Mouse (Mus musculus): ENCODE data around the gene Col2a1. TPM values are rescaled to one million over a fixed set of nuclear protein-coding genes. Genes with fewer than 3 reads are reported as not detected.

Col2a1 gene
- 431 and 545 TPM in 2 replicates for polyA plus RNA-seq (2016; fragmentation: Nextera tagmentation; extraction: Ambion mirVana)

DNA sequence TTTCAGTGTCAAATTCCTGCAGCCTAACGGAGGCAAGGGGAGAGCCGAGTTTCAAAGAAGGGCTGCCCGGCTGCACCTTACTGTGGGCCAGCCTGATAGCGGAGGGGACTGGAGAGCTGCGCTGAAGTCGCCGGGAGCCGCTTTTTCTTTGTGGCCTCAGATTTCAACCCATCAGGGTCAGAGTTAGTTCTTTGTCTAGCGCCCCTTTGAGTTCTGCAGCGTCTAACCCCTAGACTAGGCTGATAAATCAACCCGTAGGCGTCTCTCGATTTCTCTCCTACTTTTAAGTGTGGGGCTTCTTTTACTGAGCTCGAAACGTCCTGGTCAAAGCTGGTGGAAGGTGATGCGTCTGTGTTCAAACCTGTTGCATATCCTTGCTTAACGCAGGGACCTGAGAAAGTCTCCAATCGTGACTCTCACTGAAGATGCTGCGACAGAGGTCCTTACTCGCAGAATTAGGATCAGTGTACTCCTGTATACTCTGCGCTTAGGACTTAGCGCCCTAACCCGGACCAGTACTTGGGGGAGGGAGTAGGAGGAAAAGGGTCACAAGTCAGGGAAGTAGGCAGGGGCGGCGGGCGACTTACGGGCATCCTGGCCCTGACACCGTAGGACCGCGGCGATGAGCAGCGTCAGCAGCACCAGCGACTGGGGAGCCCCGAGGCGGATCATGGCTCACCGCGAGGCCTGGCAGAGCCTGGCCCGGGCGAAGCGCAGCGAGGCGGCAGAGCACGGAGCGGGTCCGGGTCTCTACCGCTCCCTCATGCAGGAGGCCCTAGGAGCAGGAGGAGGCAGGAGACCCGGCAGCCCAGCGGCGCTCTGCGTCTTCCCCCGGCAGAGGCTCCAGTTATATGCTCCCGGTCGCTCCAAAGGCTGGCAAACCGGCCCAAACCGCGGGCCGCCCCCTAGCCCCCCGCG is at the start of gene Col2a1:
Gene Col2a1, minus strand, starts transcription at position 874 of the 918 bp plus-strand sequence.
- H3K4me2 ChIP-seq = peak within 1 kb of the TSS; percentile 84
- peak within 1 kb of the TSS; percentile 72 for H3K4me3 ChIP-seq (replicated peaks)
- no peaks in the 10 kb centered on the region for H3K9me3 ChIP-seq
- H3K4me1 ChIP-seq (replicated peaks) = peaks cover 49% of the 10 kb centered on the region
- peak; percentile 72; the same call in 1 of the 2 replicates for ATAC-seq (ENCODE audit: insufficient number of reproducible peaks, insufficient read depth, low FRiP score, low TSS enrichment, low read depth)
- peak within 1 kb of the TSS; percentile 97 for H3K27ac ChIP-seq
- peaks cover 14% of the 10 kb centered on the region for H3K36me3 ChIP-seq
- peaks cover 59% of the 10 kb centered on the region for H3K27me3 ChIP-seq
- under 1% methylated on average over 58 of the region's 59 CpGs for WGBS
- peak within 1 kb of the TSS; percentile 93 for H3K9ac ChIP-seq (replicated peaks)

DNA sequence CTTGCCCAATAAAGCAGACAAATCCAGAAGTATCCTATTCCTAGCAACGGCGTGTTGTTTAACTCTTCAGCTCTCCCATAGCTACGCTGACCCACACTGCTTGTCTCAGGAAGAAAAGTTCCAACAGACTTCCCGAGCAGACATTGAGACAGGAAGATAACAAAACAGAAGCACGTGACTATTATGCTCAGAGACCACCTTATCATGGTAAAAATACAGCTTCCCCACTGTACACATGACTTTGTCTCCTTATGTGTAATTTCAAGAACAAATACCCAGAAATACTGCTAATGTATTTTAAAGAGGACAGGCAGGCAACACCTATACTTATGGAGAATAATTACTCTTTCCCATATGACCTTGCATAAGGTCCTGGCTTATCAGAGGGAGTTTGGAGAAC is 47.2 kb upstream of the Col2a1 start:
- Histone ChIP-seq H3K9me3 (no peaks in the 10 kb centered on the region), H3K27ac (no peak overlapping the region), H3K4me2 (no peak overlapping the region), H3K4me3 (replicated peaks) (no peak overlapping the region), H3K9ac (replicated peaks) (no peak overlapping the region), H3K27me3 (no peaks in the 10 kb centered on the region), H3K36me3 (peaks cover 81% of the 10 kb centered on the region), H3K4me1 (replicated peaks) (no peaks in the 10 kb centered on the region)
- no peak for ATAC-seq (ENCODE audit: insufficient number of reproducible peaks, insufficient read depth, low FRiP score, low TSS enrichment, low read depth)
- 89% methylated on average over 5 of the region's 5 CpGs for WGBS

DNA sequence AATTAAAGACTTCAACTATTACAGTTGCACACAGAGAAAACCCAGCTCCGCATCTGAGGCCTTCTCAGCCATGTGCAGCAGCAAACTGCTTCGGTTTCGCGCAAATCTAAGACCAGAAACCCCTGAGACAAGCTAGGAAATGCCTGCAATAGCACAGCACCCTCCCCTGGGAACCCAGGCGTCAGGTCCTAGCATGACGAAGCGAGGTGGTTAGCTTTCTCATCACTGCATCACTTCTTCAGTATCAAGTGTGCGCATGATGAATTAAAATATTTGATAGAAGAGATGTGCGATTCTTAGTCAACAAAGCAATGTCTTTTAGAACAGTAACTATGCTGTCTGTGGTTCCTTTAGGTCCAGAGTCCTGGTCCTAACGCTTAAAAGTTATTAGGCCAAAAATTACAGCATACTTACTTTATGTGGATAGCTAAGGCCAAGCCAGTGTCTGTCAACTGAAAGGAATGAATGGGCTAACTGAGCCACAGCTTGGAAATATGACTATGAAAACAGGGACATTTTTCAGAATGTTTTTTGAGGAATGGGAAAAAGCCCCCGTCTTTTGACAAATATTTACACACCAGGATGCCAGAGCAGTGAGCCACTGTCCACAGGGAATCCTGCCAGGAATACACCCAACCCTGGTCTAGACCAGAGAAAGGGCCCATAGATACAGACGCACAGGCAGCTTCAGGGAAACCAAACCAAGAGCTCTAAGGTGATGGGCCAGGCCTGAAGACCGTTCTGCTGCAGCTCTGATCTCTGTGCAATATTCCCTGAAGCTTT is 44.6 kb upstream of the Col2a1 start:
- WGBS = 94% methylated on average over 13 of the region's 13 CpGs
- no peak overlapping the region for H3K4me3 ChIP-seq (replicated peaks)
- no peaks in the 10 kb centered on the region for H3K4me1 ChIP-seq (replicated peaks)
- H3K9ac ChIP-seq (replicated peaks) = no peak overlapping the region
- no peaks in the 10 kb centered on the region; the same call in 1 of the 2 replicates for H3K9me3 ChIP-seq
- H3K36me3 ChIP-seq = peaks cover 92% of the 10 kb centered on the region
- H3K27me3 ChIP-seq = no peaks in the 10 kb centered on the region
- ATAC-seq (ENCODE audit: insufficient number of reproducible peaks, insufficient read depth, low FRiP score, low TSS enrichment, low read depth) = no peak
- H3K4me2 ChIP-seq = no peak overlapping the region
- 0 out of 2 replicates have a peak overlapping the region, but pooled peaks have one; percentile 7 for H3K27ac ChIP-seq

DNA sequence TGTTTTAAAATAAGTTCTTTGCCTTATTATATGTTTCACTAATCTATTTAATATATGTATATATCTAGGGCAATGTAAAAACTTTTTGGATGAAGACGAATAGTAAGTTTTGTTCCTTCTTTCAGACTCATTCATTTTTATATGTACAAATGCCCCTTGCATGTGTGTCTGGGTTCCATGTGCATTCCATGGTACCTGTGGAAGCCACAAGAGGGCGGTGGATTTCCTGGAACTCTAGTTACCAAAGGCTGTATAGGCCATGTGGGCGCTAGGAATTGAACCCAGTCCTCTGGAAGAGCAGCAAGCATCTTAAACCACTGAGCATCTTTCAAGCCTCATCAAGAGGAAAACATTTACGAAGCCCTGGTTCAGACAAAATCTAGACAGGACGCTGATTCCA is 39.9 kb upstream of the Col2a1 start:
- WGBS = 94% methylated on average over 5 of the region's 5 CpGs
- Histone ChIP-seq H3K4me3 (replicated peaks) (no peak overlapping the region), H3K4me2 (no peak overlapping the region), H3K36me3 (peaks cover 94% of the 10 kb centered on the region), H3K9ac (replicated peaks) (no peak overlapping the region), H3K4me1 (replicated peaks) (no peaks in the 10 kb centered on the region), H3K27ac (no peak overlapping the region), H3K27me3 (no peaks in the 10 kb centered on the region), H3K9me3 (no peaks in the 10 kb centered on the region; the same call in 1 of the 2 replicates)
- no peak for ATAC-seq (ENCODE audit: insufficient number of reproducible peaks, insufficient read depth, low FRiP score, low TSS enrichment, low read depth)

DNA sequence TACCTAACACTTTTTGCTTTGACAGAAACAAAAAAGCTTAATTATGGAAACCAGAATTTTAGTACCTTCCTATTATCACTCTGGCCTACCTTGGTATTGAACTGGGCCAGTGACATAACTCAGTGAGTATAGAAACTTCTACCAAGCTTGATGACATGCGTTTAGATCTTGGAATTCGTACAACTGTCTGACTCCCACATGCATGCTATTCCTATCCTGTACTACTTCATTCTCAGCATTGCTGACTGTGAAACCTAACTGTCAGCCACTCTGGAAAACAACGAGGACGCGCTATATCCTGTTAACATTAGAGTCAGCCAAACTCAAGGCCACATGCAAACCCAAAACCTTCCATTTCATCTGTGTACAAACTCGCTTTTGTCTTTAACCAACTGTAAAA is 39.5 kb upstream of the Col2a1 start:
- 94% methylated on average over 6 of the region's 6 CpGs for WGBS
- no peaks in the 10 kb centered on the region; the same call in 1 of the 2 replicates for H3K9me3 ChIP-seq
- H3K4me1 ChIP-seq (replicated peaks) = no peaks in the 10 kb centered on the region
- H3K4me2 ChIP-seq = no peak overlapping the region
- no peak overlapping the region for H3K27ac ChIP-seq
- H3K4me3 ChIP-seq (replicated peaks) = no peak overlapping the region
- no peaks in the 10 kb centered on the region for H3K27me3 ChIP-seq
- H3K9ac ChIP-seq (replicated peaks) = no peak overlapping the region
- H3K36me3 ChIP-seq = peaks cover 94% of the 10 kb centered on the region
- no peak for ATAC-seq (ENCODE audit: insufficient number of reproducible peaks, insufficient read depth, low FRiP score, low TSS enrichment, low read depth)

DNA sequence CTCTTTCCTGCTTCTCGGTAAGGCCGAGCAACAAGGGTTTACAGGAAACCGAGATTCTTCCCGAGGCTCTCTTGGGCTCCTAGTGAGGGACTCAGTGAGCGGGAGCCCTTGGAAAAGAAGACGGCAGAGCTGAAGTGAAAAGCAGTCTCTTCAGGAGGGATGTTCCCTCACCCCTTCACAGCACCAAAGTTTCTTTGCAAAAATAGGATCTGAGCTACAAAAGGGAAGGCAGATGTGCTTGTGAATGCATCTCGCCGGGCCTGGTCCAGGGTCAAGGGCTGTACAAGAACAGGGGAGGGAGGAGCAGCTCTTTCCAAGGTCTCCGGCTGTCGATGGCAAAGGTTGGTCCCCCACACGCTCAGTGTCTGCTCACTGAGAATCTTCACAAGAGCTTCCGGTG is 38.0 kb upstream of the Col2a1 start:
- Histone ChIP-seq H3K4me1 (replicated peaks) (no peaks in the 10 kb centered on the region), H3K27ac (no peak overlapping the region), H3K36me3 (peaks cover 92% of the 10 kb centered on the region), H3K27me3 (no peaks in the 10 kb centered on the region), H3K9ac (replicated peaks) (no peak overlapping the region), H3K4me3 (replicated peaks) (no peak overlapping the region), H3K4me2 (no peak overlapping the region), H3K9me3 (no peaks in the 10 kb centered on the region; the same call in 1 of the 2 replicates)
- ATAC-seq (ENCODE audit: insufficient number of reproducible peaks, insufficient read depth, low FRiP score, low TSS enrichment, low read depth) = no peak
- WGBS = 93% methylated on average over 12 of the region's 12 CpGs

DNA sequence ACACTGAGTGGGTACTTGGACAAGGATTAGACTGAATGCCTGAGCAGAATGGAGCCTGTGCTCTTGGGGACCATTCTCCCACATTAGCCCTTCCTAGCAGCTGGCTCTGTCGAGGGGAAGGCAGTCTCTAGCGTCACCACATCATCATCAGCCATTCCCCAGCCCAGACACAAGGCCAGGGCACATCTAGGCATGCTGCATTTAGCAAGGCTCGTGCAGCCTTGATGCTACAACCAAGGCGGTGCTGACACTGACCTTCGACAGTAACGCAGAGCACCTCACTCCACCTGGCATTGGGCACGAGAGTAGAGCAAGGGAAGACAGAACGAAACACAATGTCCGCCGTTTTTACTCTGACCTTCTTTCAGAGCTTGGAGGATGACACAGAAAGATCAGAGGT is 35.2 kb upstream of the Col2a1 start:
- H3K9ac ChIP-seq (replicated peaks) = no peak overlapping the region
- H3K4me2 ChIP-seq = no peak overlapping the region
- no peaks in the 10 kb centered on the region for H3K9me3 ChIP-seq
- peaks cover 16% of the 10 kb centered on the region for H3K4me1 ChIP-seq (replicated peaks)
- peaks cover 82% of the 10 kb centered on the region for H3K36me3 ChIP-seq
- H3K4me3 ChIP-seq (replicated peaks) = no peak overlapping the region
- no peaks in the 10 kb centered on the region for H3K27me3 ChIP-seq
- no peak for ATAC-seq (ENCODE audit: insufficient number of reproducible peaks, insufficient read depth, low FRiP score, low TSS enrichment, low read depth)
- WGBS = 91% methylated on average over 10 of the region's 10 CpGs
- no peak overlapping the region for H3K27ac ChIP-seq

DNA sequence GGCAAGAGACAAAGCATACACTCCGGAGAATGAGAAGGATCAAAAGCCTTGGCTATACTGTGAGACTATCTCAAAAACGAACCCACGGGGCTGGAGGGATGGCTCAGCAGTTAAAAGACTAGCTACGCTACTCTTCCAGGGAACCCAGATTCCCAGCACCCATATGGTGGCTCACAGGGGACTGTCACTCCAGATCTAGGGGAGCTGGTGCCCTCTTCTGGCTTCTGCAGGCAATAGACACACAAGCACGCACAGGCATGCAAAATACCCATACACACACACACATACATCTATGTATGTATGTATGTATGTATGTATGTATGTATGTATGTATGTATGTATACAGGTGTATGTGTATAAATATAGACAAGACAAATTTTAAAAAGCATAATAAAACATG is 32.1 kb upstream of the Col2a1 start:
- no peak overlapping the region for H3K27ac ChIP-seq
- H3K4me3 ChIP-seq (replicated peaks) = no peak overlapping the region
- ATAC-seq (ENCODE audit: insufficient number of reproducible peaks, insufficient read depth, low FRiP score, low TSS enrichment, low read depth) = no peak
- H3K9me3 ChIP-seq = no peaks in the 10 kb centered on the region
- H3K4me1 ChIP-seq (replicated peaks) = peaks cover 40% of the 10 kb centered on the region
- no peak overlapping the region for H3K9ac ChIP-seq (replicated peaks)
- H3K4me2 ChIP-seq = no peak overlapping the region
- WGBS = 92% methylated on average over 5 of the region's 5 CpGs
- H3K36me3 ChIP-seq = peaks cover 56% of the 10 kb centered on the region
- H3K27me3 ChIP-seq = no peaks in the 10 kb centered on the region

DNA sequence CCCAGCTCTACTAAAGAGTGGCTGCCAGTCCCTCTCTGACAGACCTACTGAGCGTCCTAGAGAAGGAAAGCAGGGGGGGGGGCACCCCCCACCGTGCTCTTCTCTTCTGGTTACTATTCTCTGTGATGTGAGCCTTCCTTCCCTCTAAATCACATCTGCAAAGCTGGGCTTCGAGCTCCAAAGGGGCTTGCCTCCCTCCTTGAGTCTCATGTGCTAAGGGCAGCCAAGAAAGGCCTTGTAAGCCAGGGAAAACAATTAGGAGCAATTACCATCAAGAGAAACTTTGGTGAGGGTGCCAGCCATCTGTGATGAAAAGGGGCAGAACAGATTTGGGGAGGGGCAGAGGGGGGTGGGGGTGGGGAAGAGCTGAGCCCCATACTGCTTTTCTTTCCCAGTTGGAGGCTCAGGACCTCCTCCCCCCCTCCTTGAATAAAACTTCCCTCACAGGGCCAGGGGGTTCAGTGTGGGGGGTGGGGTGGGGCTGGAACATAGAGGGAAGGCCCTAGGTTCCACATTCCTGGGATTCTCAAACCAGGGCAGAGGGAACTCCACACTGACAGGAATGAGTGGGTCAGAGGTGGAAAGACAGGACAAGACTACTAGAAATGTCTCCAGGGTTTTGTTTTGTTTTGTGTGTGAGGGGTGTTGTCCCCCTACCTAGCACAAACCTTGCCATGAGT is 30.7 kb upstream of the Col2a1 start:
- 10% methylated on average over 3 of the region's 3 CpGs for WGBS
- peaks cover 42% of the 10 kb centered on the region for H3K36me3 ChIP-seq

DNA sequence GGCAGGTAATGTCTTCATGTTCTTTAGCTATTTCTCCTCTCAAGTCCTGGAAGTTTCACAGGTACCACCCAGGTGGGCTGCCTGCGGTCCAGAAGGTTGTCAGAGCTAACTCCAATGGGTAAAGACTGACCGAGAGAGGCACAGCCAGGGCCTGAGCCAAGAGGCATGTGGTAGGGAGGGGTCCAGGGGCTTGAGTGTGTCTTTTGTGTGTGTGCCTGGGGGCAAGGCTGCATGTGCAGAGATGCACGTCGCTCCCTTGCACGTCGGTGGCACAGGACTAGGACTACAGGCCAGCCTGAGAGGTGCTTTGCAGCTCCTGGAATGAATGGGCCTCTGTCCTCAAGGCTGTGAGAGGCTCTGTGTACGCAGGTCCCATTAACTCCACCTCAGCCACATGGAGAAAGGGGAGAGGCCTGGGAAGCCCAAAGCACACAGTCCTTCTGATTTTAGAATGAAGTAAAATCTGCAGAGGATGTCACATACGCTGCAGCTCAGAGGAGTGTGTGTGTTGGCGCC is 28.8 kb upstream of the Col2a1 start:
- Histone ChIP-seq H3K4me3 (replicated peaks) (no peak overlapping the region), H3K4me2 (no peak overlapping the region; the same call in 1 of the 2 replicates), H3K27me3 (no peaks in the 10 kb centered on the region), H3K36me3 (peaks cover 24% of the 10 kb centered on the region), H3K9ac (replicated peaks) (no peak overlapping the region), H3K9me3 (no peaks in the 10 kb centered on the region), H3K27ac (peak overlapping the region; percentile 90), H3K4me1 (replicated peaks) (peaks cover 63% of the 10 kb centered on the region)
- ATAC-seq (ENCODE audit: insufficient number of reproducible peaks, insufficient read depth, low FRiP score, low TSS enrichment, low read depth) = peak; percentile 70
- WGBS = 83% methylated on average over 9 of the region's 9 CpGs

More for the DNA sequence above, 30.7 kb upstream of the Col2a1 start:
- Histone ChIP-seq H3K4me2 (no peak overlapping the region), H3K9me3 (no peaks in the 10 kb centered on the region), H3K27ac (peak overlapping the region; percentile 90), H3K4me1 (replicated peaks) (peaks cover 49% of the 10 kb centered on the region), H3K4me3 (replicated peaks) (no peak overlapping the region), H3K27me3 (no peaks in the 10 kb centered on the region), H3K9ac (replicated peaks) (no peak overlapping the region)
- no peak for ATAC-seq (ENCODE audit: insufficient number of reproducible peaks, insufficient read depth, low FRiP score, low TSS enrichment, low read depth)
